Mouse (Mus musculus) CH12.LX (cell line): ENCODE results near the gene Serp1. TPM values are rescaled to one million over a fixed set of nuclear protein-coding genes. Genes with fewer than 3 reads are reported as not detected.
A peak's percentile ranks its signal among the peaks of the same experiment; 100 is the strongest.

Source experiments
- DNase-seq: peaks from one replicate; pipeline ENCODE4 v3.0.0-alpha.2; 2013; ENCODE audit errors: extremely low read depth
- H3K27ac ChIP-seq: 2 replicates; pipeline ENCODE4 v1.5.1; 2012; ENCODE audit warnings: low read depth, mild to moderate bottlenecking, control low read depth, moderate library complexity; ENCODE audit not compliant: insufficient read depth
- H3K27me3 ChIP-seq: replicated peaks from 2 replicates; pipeline ENCODE3; 2012; ENCODE audit warnings: inconsistent platforms
- H3K36me3 ChIP-seq, 2 experiments: replicated peaks in 1 of 2; 2 replicates each; pipeline versions ENCODE3 to v1.6.1; 2012; ENCODE audit warnings: inconsistent platforms in 1 of 2, low read length in 1 of 2, mild to moderate bottlenecking in 1 of 2, mixed read lengths in 1 of 2, moderate library complexity in 1 of 2; ENCODE audit not compliant: control insufficient read depth in 1 of 2, insufficient read depth in 1 of 2
- H3K4me1 ChIP-seq, 2 experiments: 2 replicates each; pipeline ENCODE4 v1.6.1; 2012; ENCODE audit warnings: inconsistent platforms in 1 of 2, moderate library complexity in 1 of 2; ENCODE audit not compliant: insufficient read depth in 2 of 2, control insufficient read depth in 1 of 2
- H3K4me2 ChIP-seq: 2 replicates; pipeline ENCODE4 v1.6.1; 2012; ENCODE audit warnings: low read depth, mild to moderate bottlenecking, control low read depth; ENCODE audit not compliant: poor library complexity, insufficient read depth, severe bottlenecking
- H3K4me3 ChIP-seq, 3 experiments: fragments of 150-350 bp in 1 of 3; sonication (generic) in 1 of 3; replicated peaks in 1 of 3; 2 replicates each; pipeline versions ENCODE3 to v1.5.1; 2011 to 2012; ENCODE audit warnings: low read depth in 2 of 3, low read length in 2 of 3, mild to moderate bottlenecking in 2 of 3, moderate library complexity in 2 of 3, control low read depth in 1 of 3, improper control_type of control experiment in 1 of 3, inconsistent platforms in 1 of 3, mixed read lengths in 1 of 3; ENCODE audit not compliant: poor library complexity in 1 of 3
- H3K79me2 ChIP-seq: replicated peaks from 2 replicates; pipeline ENCODE4 v1.6.1; 2012; ENCODE audit warnings: mild to moderate bottlenecking, moderate library complexity; ENCODE audit not compliant: control insufficient read depth, poor library complexity, insufficient read depth, severe bottlenecking; ENCODE audit errors: extremely low read depth
- H3K9ac ChIP-seq: 2 replicates; pipeline ENCODE4 v1.6.1; 2012; ENCODE audit warnings: low read depth, mild to moderate bottlenecking, control low read depth, moderate library complexity; ENCODE audit not compliant: insufficient read depth
- H3K9me3 ChIP-seq: replicated peaks from 2 replicates; pipeline ENCODE3; 2012; ENCODE audit warnings: low read length, inconsistent platforms, mixed read lengths
- BHLHE40 ChIP-seq: IDR thresholded peaks from 2 replicates; pipeline ENCODE4 v1.6.1; 2011; ENCODE audit warnings: mild to moderate bottlenecking, low read depth, low read length, improper control_type of control experiment
- CHD1 ChIP-seq: IDR thresholded peaks from 2 replicates; pipeline ENCODE4 v1.6.1; 2012; ENCODE audit warnings: low read depth, low read length, improper control_type of control experiment, inconsistent platforms
- CTCF ChIP-seq, 2 experiments: IDR thresholded peaks in 1 of 2; conservative IDR thresholded peaks in 1 of 2; 2 replicates each; pipeline ENCODE4 v1.5.1; 2011 to 2012; ENCODE audit warnings: low read depth in 2 of 2, low read length in 2 of 2, improper control_type of control experiment in 1 of 2, inconsistent platforms in 1 of 2, mild to moderate bottlenecking in 1 of 2, moderate library complexity in 1 of 2
- E2F4 ChIP-seq: IDR thresholded peaks from 2 replicates; pipeline ENCODE4 v1.6.1; 2011; ENCODE audit warnings: low read depth, low read length, improper control_type of control experiment; ENCODE audit not compliant: insufficient replicate concordance
- ELF1 ChIP-seq: IDR thresholded peaks from 2 replicates; pipeline ENCODE4 v1.6.1; 2014; ENCODE audit warnings: low read depth, mild to moderate bottlenecking, inconsistent platforms, low read length, improper control_type of control experiment
- EP300 ChIP-seq: IDR thresholded peaks from 2 replicates; pipeline ENCODE4 v1.6.1; 2011; ENCODE audit warnings: low read length, improper control_type of control experiment
- ETS1 ChIP-seq: conservative IDR thresholded peaks from 2 replicates; pipeline ENCODE4 v1.6.1; 2012; ENCODE audit warnings: low read depth, mild to moderate bottlenecking, inconsistent platforms, low read length, improper control_type of control experiment, moderate library complexity
- GABPA ChIP-seq: IDR thresholded peaks from 2 replicates; pipeline ENCODE4 v1.6.1; 2012; ENCODE audit warnings: low read depth, low read length, improper control_type of control experiment, inconsistent platforms; ENCODE audit not compliant: insufficient replicate concordance
- HCFC1 ChIP-seq: IDR thresholded peaks from 2 replicates; pipeline ENCODE4 v1.6.1; 2012; ENCODE audit warnings: low read depth, mild to moderate bottlenecking, inconsistent platforms, low read length, improper control_type of control experiment
- IRF4 ChIP-seq: IDR thresholded peaks from 2 replicates; pipeline ENCODE4 v1.6.1; 2014; ENCODE audit warnings: low read depth, mild to moderate bottlenecking, inconsistent platforms, low read length, improper control_type of control experiment
- JUN ChIP-seq: IDR thresholded peaks from 2 replicates; pipeline ENCODE4 v1.6.1; 2011; ENCODE audit warnings: low read depth, mild to moderate bottlenecking, low read length, improper control_type of control experiment, moderate library complexity; ENCODE audit not compliant: insufficient read depth
- JUND ChIP-seq: conservative IDR thresholded peaks from 2 replicates; pipeline ENCODE4 v1.6.1; 2011; ENCODE audit warnings: low read depth, low read length, improper control_type of control experiment
- KAT2A ChIP-seq: IDR thresholded peaks from 2 replicates; pipeline ENCODE4 v1.6.1; 2012; ENCODE audit warnings: low read length, improper control_type of control experiment, inconsistent platforms; ENCODE audit not compliant: insufficient replicate concordance
- MAFK ChIP-seq: IDR thresholded peaks from 2 replicates; pipeline ENCODE4 v1.6.1; 2011; ENCODE audit warnings: low read length, improper control_type of control experiment; ENCODE audit not compliant: insufficient replicate concordance
- MAX ChIP-seq: IDR thresholded peaks from 2 replicates; pipeline ENCODE4 v1.6.1; 2011; ENCODE audit warnings: low read length, improper control_type of control experiment
- MAZ ChIP-seq: IDR thresholded peaks from 2 replicates; pipeline ENCODE4 v1.6.1; 2012; ENCODE audit warnings: low read depth, mild to moderate bottlenecking, inconsistent platforms, low read length, improper control_type of control experiment, moderate library complexity
- MEF2A ChIP-seq: IDR thresholded peaks from 2 replicates; pipeline ENCODE4 v1.6.1; 2014; ENCODE audit warnings: low read depth, mild to moderate bottlenecking, inconsistent platforms, low read length, improper control_type of control experiment, borderline replicate concordance
- MXI1 ChIP-seq: IDR thresholded peaks from 2 replicates; pipeline ENCODE4 v1.6.1; 2011; ENCODE audit warnings: mild to moderate bottlenecking, low read depth, low read length, improper control_type of control experiment
- MYC ChIP-seq: IDR thresholded peaks from 2 replicates; pipeline ENCODE4 v1.6.1; 2011; ENCODE audit warnings: low read depth, mild to moderate bottlenecking, improper control_type of control experiment, low read length
- NELFE ChIP-seq: IDR thresholded peaks from 2 replicates; pipeline ENCODE4 v1.6.1; 2011; ENCODE audit warnings: low read depth, low read length, improper control_type of control experiment
- PAX5 ChIP-seq: IDR thresholded peaks from 2 replicates; pipeline ENCODE4 v1.6.1; 2012; ENCODE audit warnings: low read length, inconsistent platforms, mixed read lengths
- POLR2A ChIP-seq: IDR thresholded peaks from 2 replicates; pipeline ENCODE4 v1.6.1; 2011; ENCODE audit warnings: low read depth, mild to moderate bottlenecking, improper control_type of control experiment, low read length
- POLR2AphosphoS2 ChIP-seq: IDR thresholded peaks from 2 replicates; pipeline ENCODE4 v1.6.1; 2011; ENCODE audit warnings: low read depth, low read length, improper control_type of control experiment
- RCOR1 ChIP-seq: conservative IDR thresholded peaks from 2 replicates; pipeline ENCODE4 v1.6.1; 2012; ENCODE audit warnings: low read depth, mild to moderate bottlenecking, inconsistent platforms, low read length, improper control_type of control experiment
- SIN3A ChIP-seq: IDR thresholded peaks from 2 replicates; pipeline ENCODE4 v1.6.1; 2012; ENCODE audit warnings: low read length, improper control_type of control experiment, inconsistent platforms
- TBP ChIP-seq: conservative IDR thresholded peaks from 2 replicates; pipeline ENCODE4 v1.6.1; 2011; ENCODE audit warnings: low read depth, low read length, improper control_type of control experiment
- TCF12 ChIP-seq: IDR thresholded peaks from 2 replicates; pipeline ENCODE4 v1.6.1; 2014; ENCODE audit warnings: low read depth, mild to moderate bottlenecking, inconsistent platforms, low read length, improper control_type of control experiment
- UBTF ChIP-seq: IDR thresholded peaks from 2 replicates; pipeline ENCODE4 v1.6.1; 2012; ENCODE audit warnings: low read depth, mild to moderate bottlenecking, inconsistent platforms, low read length, improper control_type of control experiment, moderate library complexity
- USF1 ChIP-seq: IDR thresholded peaks from 2 replicates; pipeline ENCODE4 v1.6.1; 2014; ENCODE audit warnings: low read depth, mild to moderate bottlenecking, inconsistent platforms, low read length, improper control_type of control experiment
- USF2 ChIP-seq: conservative IDR thresholded peaks from 2 replicates; pipeline ENCODE4 v1.6.1; 2011; ENCODE audit warnings: low read depth, low read length, improper control_type of control experiment
- ZC3H11A ChIP-seq: IDR thresholded peaks from 2 replicates; pipeline ENCODE4 v1.6.1; 2012; ENCODE audit warnings: low read depth, mild to moderate bottlenecking, inconsistent platforms, low read length, improper control_type of control experiment
- ZKSCAN1 ChIP-seq: IDR thresholded peaks from 2 replicates; pipeline ENCODE4 v1.6.1; 2012; ENCODE audit warnings: low read depth, inconsistent platforms, low read length, improper control_type of control experiment, borderline replicate concordance
- ZMIZ1 ChIP-seq: IDR thresholded peaks from 2 replicates; pipeline ENCODE4 v1.6.1; 2012; ENCODE audit warnings: low read depth, mild to moderate bottlenecking, inconsistent platforms, low read length, improper control_type of control experiment
- dilution Hi-C: fragments of 300-500 bp; cut with MboI; formaldehyde crosslinking; loops from 2 replicates; pipeline ENCODE4 v1.14.3; 2020; ENCODE audit warnings: low sequenced_read_pairs; ENCODE audit not compliant: extremely low pct_unique_long_range_greater_than_20kb, extremely low pct_ligation_motif_present
- in situ Hi-C: fragments of 300-500 bp; cut with MboI; formaldehyde crosslinking; loops from 3 replicates; pipeline ENCODE4 v1.14.3; 2019; ENCODE audit warnings: low sequenced_read_pairs, low pct_ligation_motif_present, low pct_unique_long_range_greater_than_20kb, mixed read lengths
- polyA plus RNA-seq: library from polyadenylated mRNA; unstranded; fragments of >175 nt; gene quantifications from 2 replicates; pipeline ENCODE4 v1.2.1, GENCODE M21; 2012; ENCODE audit warnings: low read depth; ENCODE audit not compliant: insufficient read length
- total RNA-seq, 2 experiments: library from RNA; depleted of rRNA; stranded (reverse); fragments of 300-350 nt in 1 of 2; fragments of >200 nt in 1 of 2; gene quantifications; 2 replicates each; pipeline ENCODE4 v1.2.3; 2012 to 2014

Serp1 gene
- total and polyA plus RNA-seq, 3 experiments: 219 to 470 (median 298) TPM

- H3K79me2 ChIP-seq: peaks cover 60% of the 10 kb centered on the region
- peak; percentile 67 for DNase-seq
- in situ Hi-C loops (no loop called here), dilution Hi-C loops (no loop called here)
- H3K27me3 ChIP-seq: no peaks in the 10 kb centered on the region
- H3K4me2 ChIP-seq: peak overlapping the region; percentile 96
- peaks cover 0 to 22% of the 10 kb centered on the region in 2 experiments; a peak in 2 of 4 replicates for H3K4me1 ChIP-seq
- TF ChIP-seq MAX (no peak), POLR2A (peak; percentile 28; the same call in 1 of the 2 replicates), TCF12 (peak; percentile 11; the same call in 1 of the 2 replicates)
- peak overlapping the region; percentile 100 for H3K9ac ChIP-seq
- H3K36me3 ChIP-seq: peaks cover 26 to 41% of the 10 kb centered on the region in 2 experiments
- no peaks in the 10 kb centered on the region for H3K9me3 ChIP-seq
- H3K4me3 ChIP-seq: peak overlapping the region in 2 of 3 experiments; percentile 91 to 96
- peak overlapping the region; percentile 58 for H3K27ac ChIP-seq
These were observed 4.3 kb downstream of the Serp1 start for GRCm38 (mm10) chr3:58521361-58521760.

- DNase-seq: peak; percentile 48
- Histone ChIP-seq H3K27ac (peak overlapping the region; percentile 88), H3K27me3 (no peaks in the 10 kb centered on the region), H3K36me3 (peaks cover 26 to 41% of the 10 kb centered on the region in 2 experiments), H3K9ac (peak overlapping the region; percentile 100), H3K4me3 (peak overlapping the region; percentile 2 to 26 (median 24)), H3K9me3 (no peaks in the 10 kb centered on the region), H3K79me2 (peaks cover 53% of the 10 kb centered on the region), H3K4me2 (peak overlapping the region; percentile 91), H3K4me1 (peaks cover 2 to 32% of the 10 kb centered on the region in 2 experiments; a peak in 3 of 4 replicates)
- in situ Hi-C loops: no loop called here
- dilution Hi-C loops: no loop called here
- TF ChIP-seq IRF4 (no peak), JUN (no peak), MAZ (no peak), BHLHE40 (peak; percentile 80), ELF1 (no peak), SIN3A (no peak; the same call in 1 of the 2 replicates), RCOR1 (no peak), HCFC1 (no peak), EP300 (no peak), USF2 (peak; percentile 33; the same call in 1 of the 2 replicates), ZKSCAN1 (no peak), ZC3H11A (no peak), MEF2A (no peak), TBP (no peak), POLR2AphosphoS2 (peak; percentile 88), MXI1 (0 out of 2 replicates have a peak, but pooled peaks have one; percentile 36), ZMIZ1 (no peak), NELFE (no peak), MAX (no peak; the same call in 1 of the 2 replicates), POLR2A (peak; percentile 33; the same call in 1 of the 2 replicates), E2F4 (no peak), KAT2A (no peak), MYC (no peak), PAX5 (no peak), GABPA (no peak), CHD1 (0 out of 2 replicates have a peak, but pooled peaks have one; percentile 22), JUND (no peak), CTCF (conservative IDR thresholded peaks at IDR 0.05 in 1 of 2, IDR thresholded peaks at IDR 0.05 in 1 of 2; ENCODE audit: low read depth in 2 of 2, low read length in 2 of 2) (no peak), MAFK (no peak), USF1 (no peak), ETS1 (peak; percentile 45), UBTF (no peak)
These were observed 5.4 kb downstream of the Serp1 start for GRCm38 (mm10) chr3:58520286-58520685.
